Mouse (Mus musculus) forebrain, embryonic 16.5 days (tissue): ENCODE results near the gene Rab25. TPM values are rescaled to one million over a fixed set of nuclear protein-coding genes. Genes with fewer than 3 reads are reported as not detected.
A peak's percentile ranks its signal among the peaks of the same experiment; 100 is the strongest.
"Not testable (repeated sequence)": the region's sequence is repeated elsewhere in the genome, so short reads cannot be mapped to it uniquely, and the experiment has no call there.

ENCODE experiments used
- ATAC-seq: fragments of 200-750 bp; cut with Nextera tagmentation; 2 replicates; pipeline ENCODE4 v1.8.0; 2017; ENCODE audit warnings: mild to moderate bottlenecking, moderate library complexity
- H3K27ac ChIP-seq: fragments of 300-500 bp; sonication (generic); 2 replicates; pipeline ENCODE4 v1.5.1; 2014; ENCODE audit warnings: low read length, control low read depth
- H3K27me3 ChIP-seq: fragments of 300-500 bp; sonication (generic); replicated peaks from 2 replicates; pipeline ENCODE4 v1.6.1; 2014; ENCODE audit warnings: low read length; ENCODE audit not compliant: control insufficient read depth, insufficient read depth
- H3K36me3 ChIP-seq: fragments of 300-500 bp; sonication (generic); 2 replicates; pipeline ENCODE4 v1.6.1; 2014; ENCODE audit not compliant: control insufficient read depth, insufficient read depth
- H3K4me1 ChIP-seq: fragments of 300-500 bp; sonication (generic); replicated peaks from 2 replicates; pipeline ENCODE4 v1.6.1; 2014; ENCODE audit warnings: low read length; ENCODE audit not compliant: control insufficient read depth, insufficient read depth
- H3K4me2 ChIP-seq: fragments of 300-500 bp; sonication (generic); 2 replicates; pipeline ENCODE4 v1.6.1; 2014; ENCODE audit warnings: mild to moderate bottlenecking, low read length, control low read depth
- H3K4me3 ChIP-seq: fragments of 300-500 bp; sonication (generic); replicated peaks from 2 replicates; pipeline ENCODE4 v1.5.1; 2014; ENCODE audit warnings: mild to moderate bottlenecking, low read length, control low read depth
- H3K9ac ChIP-seq: fragments of 300-500 bp; sonication (generic); replicated peaks from 2 replicates; pipeline ENCODE4 v1.6.1; 2014; ENCODE audit warnings: low read depth, low read length, control low read depth
- H3K9me3 ChIP-seq: fragments of 300-500 bp; sonication (generic); 2 replicates; pipeline ENCODE4 v1.6.1; 2016; ENCODE audit warnings: low read length; ENCODE audit not compliant: control insufficient read depth
- WGBS: fragments of 180-500 bp; shearing (Covaris S2); extraction: QIAGEN DNeasy Blood & Tissue Kit; methylation state at CpG from one replicate; pipeline ENCODE4 v1.1.7; 2014; 5-methylcytosine and 5-hydroxymethylcytosine counted together
- polyA plus RNA-seq: library from polyadenylated mRNA; unstranded; fragments of >200 nt; fragmentation: Nextera tagmentation; extraction: Ambion mirVana; gene quantifications from 2 replicates; pipeline ENCODE4 v1.2.1, GENCODE M21; 2015

Gene Rab25
- not detected in 2 replicates for polyA plus RNA-seq

- Histone ChIP-seq H3K27ac (no peak within 1 kb of the TSS), H3K4me2 (no peak within 1 kb of the TSS), H3K4me3 (no peak within 1 kb of the TSS), H3K27me3 (no peaks in the 10 kb centered on the region), H3K9me3 (no peaks in the 10 kb centered on the region), H3K36me3 (no peaks in the 10 kb centered on the region), H3K4me1 (peaks cover 16% of the 10 kb centered on the region), H3K9ac (no peak within 1 kb of the TSS)
- WGBS = 57% methylated on average over 18 of the region's 18 CpGs
- ATAC-seq = no peak
Measured at GRCm38 (mm10) chr3:88548180-88548917, at the start of gene Rab25. Gene Rab25, minus strand, starts transcription at chr3:88548300.

- not testable (repeated sequence) for H3K4me1 ChIP-seq, H3K27ac ChIP-seq, H3K4me3 ChIP-seq, ATAC-seq, H3K9me3 ChIP-seq, H3K36me3 ChIP-seq, H3K27me3 ChIP-seq, H3K4me2 ChIP-seq, H3K9ac ChIP-seq
- WGBS = 84% methylated on average over 4 of the region's 4 CpGs
Measured at GRCm38 (mm10) chr3:88596547-88596946, 48.4 kb upstream of the Rab25 start.

DNA sequence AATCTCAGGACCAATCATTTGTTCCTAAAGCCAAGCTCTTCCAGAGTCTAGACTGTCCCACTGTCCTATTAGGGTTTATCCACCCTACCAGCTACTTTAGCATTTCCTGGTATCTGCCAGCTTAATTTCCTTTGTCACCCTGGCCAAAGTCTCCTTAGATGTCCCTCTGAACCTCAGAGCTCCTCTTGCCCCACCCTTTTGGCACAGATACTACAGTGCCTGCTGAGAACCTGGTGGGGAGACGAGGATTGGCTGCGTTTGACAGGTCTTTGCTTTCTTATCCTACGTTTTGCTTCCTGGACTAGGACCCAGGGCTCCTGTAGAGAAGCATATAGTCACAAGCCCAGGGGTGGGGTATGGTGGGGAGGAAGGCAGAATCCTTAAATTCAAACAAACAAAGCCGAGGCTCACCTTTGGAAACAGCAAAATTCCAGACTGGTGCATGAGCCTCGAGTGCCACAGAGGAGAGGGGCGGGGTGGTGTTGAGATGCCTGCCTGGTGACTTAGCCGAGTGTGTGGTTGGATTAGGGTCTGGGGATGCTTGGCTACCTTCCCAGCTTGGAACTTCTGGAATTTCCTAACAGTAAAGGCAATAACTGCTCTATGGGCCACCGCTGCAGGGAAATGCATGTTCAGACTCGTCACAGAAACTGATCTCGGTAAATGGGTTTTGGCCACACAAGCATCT is 45.9 kb upstream of the Rab25 start:
- WGBS = 66% methylated on average over 10 of the region's 10 CpGs
- Histone ChIP-seq H3K4me3 (no peak overlapping the region), H3K27me3 (no peaks in the 10 kb centered on the region), H3K36me3 (no peaks in the 10 kb centered on the region), H3K4me2 (no peak overlapping the region), H3K9me3 (no peaks in the 10 kb centered on the region), H3K9ac (no peak overlapping the region), H3K4me1 (no peaks in the 10 kb centered on the region; the same call in 1 of the 2 replicates), H3K27ac (no peak overlapping the region)
- no peak for ATAC-seq

- H3K9ac ChIP-seq = no peak overlapping the region
- H3K27ac ChIP-seq = no peak overlapping the region
- 69% methylated on average over 10 of the region's 10 CpGs for whole genome bisulfite sequencing
- no peak overlapping the region for H3K4me2 ChIP-seq
- no peaks in the 10 kb centered on the region for H3K9me3 ChIP-seq
- no peaks in the 10 kb centered on the region; the same call in 1 of the 2 replicates for H3K4me1 ChIP-seq
- ATAC-seq = no peak
- no peak overlapping the region for H3K4me3 ChIP-seq
- H3K27me3 ChIP-seq = no peaks in the 10 kb centered on the region
- peaks cover 2% of the 10 kb centered on the region; the same call in 1 of the 2 replicates for H3K36me3 ChIP-seq
Measured at GRCm38 (mm10) chr3:88592942-88593576, 45.0 kb upstream of the Rab25 start.

DNA sequence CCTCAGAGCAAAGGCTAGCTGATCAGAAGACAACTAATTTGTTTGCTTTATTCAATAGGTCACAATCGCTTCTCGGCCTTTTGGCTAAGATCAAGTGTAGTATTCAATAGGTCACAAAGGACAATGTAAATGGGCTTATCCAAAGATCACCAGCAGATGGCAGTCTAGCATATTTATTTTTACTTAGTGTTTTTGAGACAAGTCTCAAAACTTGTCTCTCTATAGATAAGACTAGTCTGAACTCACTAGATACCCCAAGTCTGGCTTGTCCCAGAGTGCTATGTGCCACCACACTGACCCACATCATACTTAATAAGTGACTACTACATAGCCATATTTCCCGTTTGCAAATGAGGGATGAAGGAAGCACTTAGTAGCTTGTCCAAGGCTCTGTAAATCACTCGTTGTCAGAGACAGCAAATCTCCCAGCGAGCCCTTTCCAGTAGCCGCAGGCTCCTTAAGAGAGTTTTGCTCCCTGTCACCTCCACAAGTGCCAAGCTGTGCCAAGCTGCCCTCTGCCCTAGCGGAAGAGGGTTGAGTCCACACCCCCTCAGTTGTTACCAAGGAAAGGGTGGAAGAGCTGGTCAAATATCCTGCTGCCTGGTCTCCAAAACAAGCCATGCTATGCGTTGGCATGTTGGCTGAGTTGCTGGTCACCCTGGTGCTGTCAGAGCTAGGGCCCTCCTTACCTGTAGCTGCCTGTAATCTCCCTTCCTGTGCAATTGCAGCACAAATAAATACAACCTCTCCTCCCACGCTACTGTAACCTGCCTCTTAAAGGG is 44.0 kb upstream of the Rab25 start:
- H3K36me3 ChIP-seq = peaks cover 11% of the 10 kb centered on the region
- no peak overlapping the region for H3K4me2 ChIP-seq
- no peak overlapping the region for H3K4me3 ChIP-seq
- WGBS = 30% methylated on average over 9 of the region's 9 CpGs
- H3K9me3 ChIP-seq = no peaks in the 10 kb centered on the region
- H3K27me3 ChIP-seq = no peaks in the 10 kb centered on the region
- no peaks in the 10 kb centered on the region; the same call in 1 of the 2 replicates for H3K4me1 ChIP-seq
- no peak overlapping the region for H3K27ac ChIP-seq
- peak overlapping the region; percentile 19 for H3K9ac ChIP-seq
- ATAC-seq = no peak

GRCm38 (mm10) chr3:88591044-88591443 is 42.9 kb upstream of the Rab25 start:
- Histone ChIP-seq H3K27ac (no peak overlapping the region), H3K27me3 (no peaks in the 10 kb centered on the region), H3K36me3 (peaks cover 17% of the 10 kb centered on the region), H3K4me2 (no peak overlapping the region), H3K9me3 (no peaks in the 10 kb centered on the region), H3K4me3 (no peak overlapping the region), H3K4me1 (no peaks in the 10 kb centered on the region; the same call in 1 of the 2 replicates), H3K9ac (no peak overlapping the region)
- WGBS = 64% methylated on average over 3 of the region's 3 CpGs
- no peak for ATAC-seq

DNA sequence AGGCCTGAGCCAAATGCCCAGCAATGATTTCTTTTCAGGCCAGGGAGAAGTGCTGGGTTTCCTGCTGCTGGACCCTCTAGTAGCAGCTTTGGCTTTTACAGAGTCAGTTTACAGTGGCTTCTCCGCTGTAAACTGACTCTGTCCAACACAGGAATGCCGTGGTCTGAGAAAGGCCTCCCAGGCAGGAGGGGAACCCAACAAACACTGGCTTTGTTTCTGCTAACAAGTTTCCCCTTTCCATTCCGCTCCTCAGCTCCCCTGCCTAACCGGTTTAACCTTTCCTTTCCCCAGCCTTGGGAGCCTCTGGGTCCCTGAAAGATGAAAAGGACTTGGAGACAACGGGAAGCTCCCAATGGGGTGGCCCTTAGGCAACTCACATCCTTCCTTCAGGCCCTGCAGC is 42.1 kb upstream of the Rab25 start:
- H3K36me3 ChIP-seq = peaks cover 23% of the 10 kb centered on the region
- H3K4me2 ChIP-seq = no peak overlapping the region
- 26% methylated on average over 5 of the region's 5 CpGs for WGBS
- no peak overlapping the region for H3K4me3 ChIP-seq
- no peak overlapping the region for H3K9ac ChIP-seq
- H3K4me1 ChIP-seq = no peaks in the 10 kb centered on the region; the same call in 1 of the 2 replicates
- no peak overlapping the region for H3K27ac ChIP-seq
- H3K27me3 ChIP-seq = no peaks in the 10 kb centered on the region
- ATAC-seq = no peak
- no peaks in the 10 kb centered on the region for H3K9me3 ChIP-seq

- Histone ChIP-seq H3K36me3 (peaks cover 32% of the 10 kb centered on the region), H3K27me3 (no peaks in the 10 kb centered on the region), H3K4me2 (no peak overlapping the region), H3K9ac (no peak overlapping the region), H3K4me1 (no peaks in the 10 kb centered on the region; the same call in 1 of the 2 replicates), H3K9me3 (no peaks in the 10 kb centered on the region), H3K4me3 (no peak overlapping the region), H3K27ac (no peak overlapping the region)
- ATAC-seq = no peak
- WGBS = 91% methylated on average over 5 of the region's 5 CpGs
Measured at GRCm38 (mm10) chr3:88586640-88587039, 38.5 kb upstream of the Rab25 start.

DNA sequence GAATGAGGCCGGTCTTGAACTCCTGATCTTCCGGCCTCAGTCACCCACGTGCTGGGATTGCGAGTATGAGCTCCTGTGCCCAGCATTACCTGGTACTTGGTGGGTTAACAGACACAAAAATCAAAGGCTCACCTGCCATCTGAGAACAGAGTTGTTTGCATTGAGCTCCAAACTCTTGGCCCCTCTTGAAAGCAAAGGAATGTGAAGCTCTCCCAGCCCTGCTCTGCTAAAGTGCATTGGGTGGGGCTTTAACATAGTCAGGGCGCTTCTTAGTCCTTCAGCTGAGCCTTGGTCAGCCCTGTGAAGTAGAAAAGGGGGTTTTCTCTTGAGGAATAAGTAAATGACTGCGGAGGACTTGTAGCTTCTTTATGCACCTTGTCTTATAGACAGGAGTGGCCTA is 37.7 kb upstream of the Rab25 start:
- WGBS = 94% methylated on average over 6 of the region's 6 CpGs
- Histone ChIP-seq H3K9ac (no peak overlapping the region), H3K4me1 (no peaks in the 10 kb centered on the region; the same call in 1 of the 2 replicates), H3K27ac (no peak overlapping the region), H3K4me3 (no peak overlapping the region), H3K36me3 (peaks cover 32% of the 10 kb centered on the region), H3K9me3 (no peaks in the 10 kb centered on the region), H3K4me2 (no peak overlapping the region), H3K27me3 (no peaks in the 10 kb centered on the region)
- ATAC-seq = no peak
